In the genomic region with DNA sequence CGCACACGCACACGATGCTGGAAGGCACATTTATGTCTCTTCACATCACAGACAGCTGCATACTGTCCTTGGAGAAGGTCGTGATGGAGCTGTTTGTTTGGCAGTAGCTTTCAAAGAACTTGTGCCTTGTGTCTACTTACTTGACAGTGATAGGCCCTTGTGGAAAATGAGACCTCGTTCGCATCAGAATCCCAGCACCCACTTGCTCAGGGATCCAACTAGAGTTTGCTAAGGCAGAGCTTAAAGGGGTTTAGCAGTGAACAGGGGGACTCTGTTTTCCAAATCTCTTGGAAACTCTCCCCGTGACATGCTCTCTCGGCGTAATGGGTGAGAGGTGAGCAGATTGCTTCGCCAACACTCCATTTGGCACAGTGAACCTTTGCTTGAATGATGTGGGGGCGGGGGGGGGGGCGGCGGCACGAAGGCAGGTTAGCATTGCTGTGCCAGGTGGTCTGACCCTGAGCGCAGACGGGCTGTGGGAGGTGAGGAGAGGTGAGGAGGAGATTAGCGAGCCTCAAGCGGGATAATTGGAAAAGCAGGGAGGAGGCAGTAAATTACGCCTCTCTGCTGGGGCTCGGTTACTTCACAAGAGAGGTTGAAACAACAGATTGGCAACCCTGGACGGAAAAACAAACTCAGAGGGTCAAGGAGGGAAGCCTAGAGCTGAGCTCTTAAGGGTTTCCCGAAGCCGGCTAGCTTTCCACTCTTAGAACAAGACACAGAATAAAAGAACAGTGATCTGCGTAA, we compare ENCODE assay signal across 9 mouse cellular contexts. TPM values are rescaled to one million over a fixed set of nuclear protein-coding genes. Genes with fewer than 3 reads are reported as not detected.
DNase-seq lines count a peak whose midpoint lies in the region; ATAC-seq lines count a peak whose summit lies in the region.
"Had no signal": no experiment of that assay in that cellular context is flagged by ENCODE, and none has a peak within 500 bp of the region (broad histone marks: within the 10 kb centered on the region; RNA-seq: fewer than 3 reads in every experiment).

No protein-coding gene starts in this region.

- 0 out of 2 replicates have a peak overlapping the region, but pooled peaks have one; percentile 11 for H3K9ac ChIP-seq in heart, embryonic 11.5 days (ENCODE audit: low read depth, low read length)
- H3K9ac ChIP-seq in hindbrain, embryonic 12.5 days, result 0 out of 2 replicates have a peak overlapping the region, but pooled peaks have one; percentile 20
- H3K9ac ChIP-seq: liver, embryonic 15.5 days had no signal

- H3K27me3 ChIP-seq in heart, embryonic 11.5 days (ENCODE audit: control insufficient read depth, insufficient read depth, low read length), result no peaks in the 10 kb centered on the region
- H3K27me3 ChIP-seq in hindbrain, embryonic 12.5 days, result 0 out of 2 replicates have a peak, but pooled peaks cover 7% of the 10 kb centered on the region
- H3K27me3 ChIP-seq: liver, embryonic 15.5 days had no signal

- DNase-seq in heart, adult 8-10 months (ENCODE audit: low spot score), result no peak
- peak; percentile 46 for DNase-seq in embryo, embryonic 11 days
- peak; percentile 41 for DNase-seq in mesoderm, embryonic 11.5 days (ENCODE audit: low read depth, low spot score)
- DNase-seq in right cerebral cortex, postnatal 36 days (ENCODE audit: low spot score in 2 of 2), result no peak
- no peak for DNase-seq in yolk sac, embryonic 10.5 days (ENCODE audit: low spot score)

- peak overlapping the region; percentile 20 for H3K4me3 ChIP-seq in heart, embryonic 11.5 days (ENCODE audit: low read depth, low read length)
- no peak overlapping the region for H3K4me3 ChIP-seq in hindbrain, embryonic 12.5 days
- H3K4me3 ChIP-seq: liver, embryonic 15.5 days had no signal

- H3K27ac ChIP-seq in heart, embryonic 11.5 days (ENCODE audit: low read depth, low read length), result no peak overlapping the region
- no peak overlapping the region for H3K27ac ChIP-seq in hindbrain, embryonic 12.5 days
- H3K27ac ChIP-seq: liver, embryonic 15.5 days had no signal

- no peak for ATAC-seq in heart, embryonic 11.5 days (replicated peaks; ENCODE audit: insufficient number of reproducible peaks, low FRiP score, low TSS enrichment)
- ATAC-seq in hindbrain, embryonic 12.5 days (ENCODE audit: low FRiP score), result no peak
- no peak for ATAC-seq in activated CD4-positive, CD25-positive, alpha-beta regulatory T cell, adult 4 months

- H3K4me2 ChIP-seq in heart, embryonic 11.5 days, result peak overlapping the region; percentile 58
- peak overlapping the region; percentile 41 for H3K4me2 ChIP-seq in hindbrain, embryonic 12.5 days (replicated peaks)
- H3K4me2 ChIP-seq: liver, embryonic 15.5 days had no signal

- H3K9me3 ChIP-seq in heart, embryonic 11.5 days (replicated peaks; ENCODE audit: control insufficient read depth, low read length), result no peaks in the 10 kb centered on the region
- H3K9me3 ChIP-seq in hindbrain, embryonic 12.5 days (replicated peaks), result 0 out of 2 replicates have a peak, but pooled peaks cover 3% of the 10 kb centered on the region
- H3K9me3 ChIP-seq: liver, embryonic 15.5 days had no signal

- WGBS in heart, embryonic 11.5 days (ENCODE audit: insufficient replicate concordance), result 13% methylated on average over 24 of the region's 24 CpGs
- 20% methylated on average over 23 of the region's 24 CpGs for WGBS in hindbrain, embryonic 12.5 days

- H3K36me3 ChIP-seq in heart, embryonic 11.5 days (ENCODE audit: control insufficient read depth, insufficient read depth, low read length), result no peaks in the 10 kb centered on the region
- H3K36me3 ChIP-seq in hindbrain, embryonic 12.5 days, result no peaks in the 10 kb centered on the region
- H3K36me3 ChIP-seq: liver, embryonic 15.5 days had no signal

- no peaks in the 10 kb centered on the region for H3K4me1 ChIP-seq in heart, embryonic 11.5 days (ENCODE audit: control insufficient read depth, insufficient read depth, low read length)
- peaks cover 4% of the 10 kb centered on the region; the same call in 1 of the 2 replicates for H3K4me1 ChIP-seq in hindbrain, embryonic 12.5 days
- H3K4me1 ChIP-seq: liver, embryonic 15.5 days had no signal

RNA-seq across cellular contexts. Expression of gene Foxo1, which starts 57.4 kb away (rescaled TPM):
- polyA plus RNA-seq in heart, embryonic 11.5 days (2014; fragmentation: Nextera tagmentation; extraction: Ambion mirVana), result 7.1 and 7.8 TPM in 2 replicates
- 10 to 100 TPM in 3 of 4 experiments, 1 to 10 TPM in 1; 9.4 to 11.7 (median 10.8) TPM for total RNA-seq in heart, adult 8-10 months (2022)
- 5.7 and 6.2 TPM in 2 replicates for polyA plus RNA-seq in hindbrain, embryonic 12.5 days (2016; fragmentation: Nextera tagmentation; extraction: Ambion mirVana)
- 10 to 100 TPM; 30.3 to 30.6 TPM for polyA plus RNA-seq in activated CD4-positive, CD25-positive, alpha-beta regulatory T cell, adult 4 months (2017; shearing (Covaris generic))

Comparison
In these comparisons a context has a peak if more than half of its experiments do, and no peak if none do; other contexts are left out.
1. DNase-seq: peak in embryo, embryonic 11 days (single experiment) and mesoderm, embryonic 11.5 days (single experiment); none in heart, adult 8-10 months (single experiment), right cerebral cortex, postnatal 36 days (0 of 2) and yolk sac, embryonic 10.5 days (single experiment).